ENCODE assay signal across 9 mouse cellular contexts in genomic region chrX:82814618-82815017, GRCm38 (mm10).
DNase-seq lines count a peak whose midpoint lies in the region; ATAC-seq and TF ChIP-seq lines count a peak whose summit lies in the region.
"Had no signal": no experiment of that assay in that cellular context is flagged by ENCODE, and none has a peak within 500 bp of the region (broad histone marks: within the 10 kb centered on the region; RNA-seq: fewer than 3 reads in every experiment).

No protein-coding gene starts in this region.

- WGBS in cerebellum, adult 2 months, result 6% methylated on average over 11 of the region's 11 CpGs
- 18% methylated on average over 11 of the region's 11 CpGs for WGBS in hindbrain, embryonic 16.5 days
- 26% methylated on average over 11 of the region's 11 CpGs for WGBS in midbrain, embryonic 11.5 days

- H3K4me2 ChIP-seq in hindbrain, embryonic 16.5 days (ENCODE audit: low read length), result peak overlapping the region; percentile 48
- H3K4me2 ChIP-seq in midbrain, embryonic 11.5 days, result peak overlapping the region; percentile 28
- H3K4me2 ChIP-seq: liver, embryonic 15.5 days had no signal

- H3K36me3 ChIP-seq in hindbrain, embryonic 16.5 days (ENCODE audit: control insufficient read depth, insufficient read depth, low read length), result no peaks in the 10 kb centered on the region
- no peaks in the 10 kb centered on the region for H3K36me3 ChIP-seq in midbrain, embryonic 11.5 days (ENCODE audit: control insufficient read depth, insufficient read depth, low read length)
- H3K36me3 ChIP-seq: liver, embryonic 15.5 days had no signal

- H3K9ac ChIP-seq in hindbrain, embryonic 16.5 days (ENCODE audit: low read depth, low read length), result peak overlapping the region; percentile 45
- no peak overlapping the region for H3K9ac ChIP-seq in midbrain, embryonic 11.5 days (ENCODE audit: low read length)
- H3K9ac ChIP-seq: liver, embryonic 15.5 days had no signal

- H3K9me3 ChIP-seq in hindbrain, embryonic 16.5 days (ENCODE audit: control insufficient read depth, low read length), result no peaks in the 10 kb centered on the region
- H3K9me3 ChIP-seq in midbrain, embryonic 11.5 days (ENCODE audit: control insufficient read depth, low read length), result no peaks in the 10 kb centered on the region
- H3K9me3 ChIP-seq: liver, embryonic 15.5 days had no signal

- peak; percentile 37; the same call in 1 of the 2 replicates for ATAC-seq in hindbrain, embryonic 16.5 days
- peak; percentile 68; the same call in 1 of the 2 replicates for ATAC-seq in midbrain, embryonic 11.5 days (ENCODE audit: low FRiP score)
- no peak for ATAC-seq in granulocyte monocyte progenitor cell, adult 5-6 weeks (replicated peaks; ENCODE audit: poor library complexity, severe bottlenecking)

- peak overlapping the region; percentile 30 for H3K4me3 ChIP-seq in cerebellum, adult 2 months (replicated peaks; ENCODE audit: insufficient read depth, low read depth, low read length)
- H3K4me3 ChIP-seq in cortical plate, adult 2 months (ENCODE audit: insufficient read depth, low read length), result peak overlapping the region; percentile 47
- H3K4me3 ChIP-seq in hindbrain, embryonic 16.5 days (ENCODE audit: low read length), result peak overlapping the region; percentile 42
- peak overlapping the region; percentile 19; the same call in 1 of the 2 replicates for H3K4me3 ChIP-seq in midbrain, embryonic 11.5 days (ENCODE audit: low read depth, low read length)
- H3K4me3 ChIP-seq: liver, embryonic 15.5 days had no signal

- H3K27me3 ChIP-seq in cerebellum, adult 2 months (ENCODE audit: control insufficient read depth, insufficient read depth, low read length), result no peaks in the 10 kb centered on the region
- H3K27me3 ChIP-seq in hindbrain, embryonic 16.5 days (replicated peaks; ENCODE audit: control insufficient read depth, insufficient read depth, low read length), result no peaks in the 10 kb centered on the region
- no peaks in the 10 kb centered on the region for H3K27me3 ChIP-seq in midbrain, embryonic 11.5 days (ENCODE audit: control insufficient read depth, insufficient read depth, low read length)
- H3K27me3 ChIP-seq: liver, embryonic 15.5 days had no signal

- no peak for DNase-seq in cerebellum, adult 2 months
- no peak for DNase-seq in cerebellum, adult 9-10 months
- peak; percentile 84 for DNase-seq in midbrain, embryonic 11.5 days (ENCODE audit: low spot score, missing footprints)
- DNase-seq in spleen, postnatal 14 days (ENCODE audit: low spot score in 2 of 2), result no peak
- DNase-seq in adrenal gland, postnatal 36 days, result no peak

- no peak for TF ChIP-seq CTCF in cerebellum, adult 2 months (IDR thresholded peaks at IDR 0.05; ENCODE audit: borderline replicate concordance, insufficient read depth, low read depth, low read length)
- TF ChIP-seq CTCF in cortical plate, adult 2 months (IDR thresholded peaks at IDR 0.05; ENCODE audit: extremely low read depth, insufficient read depth, low read length), result no peak

- no peaks in the 10 kb centered on the region for H3K4me1 ChIP-seq in cerebellum, adult 2 months (ENCODE audit: control insufficient read depth, insufficient read depth, low read length)
- no peaks in the 10 kb centered on the region for H3K4me1 ChIP-seq in cortical plate, adult 2 months (ENCODE audit: control insufficient read depth, insufficient read depth, low read length)
- H3K4me1 ChIP-seq in hindbrain, embryonic 16.5 days (ENCODE audit: control insufficient read depth, insufficient read depth, low read depth, low read length), result no peaks in the 10 kb centered on the region
- H3K4me1 ChIP-seq in midbrain, embryonic 11.5 days (ENCODE audit: control insufficient read depth, insufficient read depth, low read length), result no peaks in the 10 kb centered on the region
- H3K4me1 ChIP-seq: liver, embryonic 15.5 days had no signal

- TF ChIP-seq POLR2A in cerebellum, adult 2 months (IDR thresholded peaks at IDR 0.05; ENCODE audit: borderline replicate concordance, insufficient read depth, low read length), result no peak
- peak; percentile 38; the same call in 1 of the 2 replicates for TF ChIP-seq POLR2A in cortical plate, adult 2 months (IDR thresholded peaks at IDR 0.05; ENCODE audit: extremely low read depth, insufficient read depth, low read length)

- H3K27ac ChIP-seq in cerebellum, adult 2 months (ENCODE audit: insufficient read depth, low read length), result no peak overlapping the region
- peak overlapping the region; percentile 71 for H3K27ac ChIP-seq in cortical plate, adult 2 months (ENCODE audit: insufficient read depth, low read length)
- no peak overlapping the region for H3K27ac ChIP-seq in hindbrain, embryonic 16.5 days (ENCODE audit: low read depth, low read length)
- H3K27ac ChIP-seq in midbrain, embryonic 11.5 days (ENCODE audit: low read depth, low read length), result no peak overlapping the region
- H3K27ac ChIP-seq: liver, embryonic 15.5 days had no signal
